Mouse (Mus musculus): ENCODE measurements around the gene Glrb.

Glrb gene

DNA sequence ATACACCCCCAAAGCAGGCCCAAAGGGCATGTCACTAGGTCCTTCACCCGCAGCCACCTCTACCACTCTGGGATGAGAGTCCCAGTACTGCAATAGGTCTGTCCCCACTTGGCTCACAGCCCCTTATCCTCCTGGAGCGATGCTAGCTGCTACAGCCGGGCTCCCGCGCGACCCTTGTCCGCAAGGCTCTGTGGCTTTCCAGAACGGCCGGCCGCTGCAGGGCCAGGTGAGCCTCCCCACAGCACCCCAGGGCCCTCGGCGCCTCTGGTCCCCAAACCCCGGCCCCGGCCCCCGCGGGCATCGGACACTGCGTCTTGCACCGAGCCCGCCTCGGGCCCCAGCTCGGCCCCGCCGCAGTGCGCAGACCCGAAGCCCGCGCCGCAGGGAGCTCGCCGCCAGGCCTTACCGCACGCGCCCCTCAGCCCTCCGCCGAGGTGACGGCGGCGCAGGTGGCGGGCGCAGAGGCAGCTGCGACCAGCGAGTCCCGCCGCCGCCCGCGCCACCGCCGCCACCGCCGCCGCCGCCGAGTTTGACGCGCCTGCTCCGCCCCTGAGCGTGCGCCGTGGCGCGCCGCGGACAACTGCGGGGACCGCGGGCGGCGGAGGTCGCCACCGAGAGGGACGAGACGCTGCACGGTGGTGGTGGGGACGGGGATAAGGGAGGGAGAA lies at the start of gene Glrb:
Gene Glrb (minus strand): TSS at position 550 of the 668 bp plus-strand sequence.
- CTCF ChIA-PET = no interaction called here

GRCm38 (mm10) chr3:80959965-80960364 lies 46.5 kb upstream of the Glrb start:
- ChIA-PET CTCF (interaction anchor here in 1 of 4 experiments (0.5 kb wide), 1 partner anchor 62 kb away, joined by 4 read pairs; no protein-coding TSS in a partner anchor), POLR2A (interaction anchor here in 1 of 4 experiments (1.3 kb wide), 1 partner anchor 9 kb away, joined by 3 read pairs; no protein-coding TSS in a partner anchor)

More for the DNA sequence above, at the start of gene Glrb:
- POLR2A ChIA-PET = interaction anchor here in 2 of 4 experiments (0.6 to 1.5 kb wide), 3 partner anchors 11 to 337 kb away, joined by 3 to 4 read pairs (median 3); no protein-coding TSS in a partner anchor

GRCm38 (mm10) chr3:80958591-80958990 lies 45.1 kb upstream of the Glrb start:
- CTCF ChIA-PET = interaction anchor here in 3 of 4 experiments (0.5 to 1.3 kb wide), 5 partner anchors 62 to 480 kb away, joined by 3 to 8 read pairs (median 3); partner anchors contain the start of gene Pdgfc (in 1 of the 3)
- POLR2A ChIA-PET = interaction anchor here in 2 of 4 experiments (0.6 to 1.0 kb wide), 4 partner anchors 78 to 161 kb away, joined by 3 to 7 read pairs (median 3); partner anchors contain the start of gene Pdgfc (in 1 of the 2)

GRCm38 (mm10) chr3:80913779-80914284 lies 372 bp upstream of the Glrb start:
- ChIA-PET POLR2A (interaction anchor here in 1 of 4 experiments (0.9 to 1.5 kb wide), 3 partner anchors 11 to 108 kb away, joined by 3 to 4 read pairs (median 4); no protein-coding TSS in a partner anchor), CTCF (no interaction called here)

GRCm38 (mm10) chr3:80894745-80895480 lies 18.5 kb downstream of the Glrb start:
- CTCF ChIA-PET = no interaction called here
- POLR2A ChIA-PET = interaction anchor here in 1 of 4 experiments (0.7 kb wide), 1 partner anchor 873 kb away, joined by 5 read pairs; no protein-coding TSS in a partner anchor

- CTCF ChIA-PET = no interaction called here
These were observed 19.1 kb downstream of the Glrb start for GRCm38 (mm10) chr3:80894328-80894727.

GRCm38 (mm10) chr3:80893055-80893690 lies 20.3 kb downstream of the Glrb start:
- CTCF ChIA-PET = no interaction called here
- POLR2A ChIA-PET = no interaction called here

More at GRCm38 (mm10) chr3:80894328-80894727, 19.1 kb downstream of the Glrb start:
- POLR2A ChIA-PET = interaction anchor here in 1 of 4 experiments (0.7 kb wide), 1 partner anchor 873 kb away, joined by 5 read pairs; no protein-coding TSS in a partner anchor

- ChIA-PET POLR2A (no interaction called here), CTCF (no interaction called here)
These were observed 22.4 kb downstream of the Glrb start for GRCm38 (mm10) chr3:80891087-80891486.

DNA sequence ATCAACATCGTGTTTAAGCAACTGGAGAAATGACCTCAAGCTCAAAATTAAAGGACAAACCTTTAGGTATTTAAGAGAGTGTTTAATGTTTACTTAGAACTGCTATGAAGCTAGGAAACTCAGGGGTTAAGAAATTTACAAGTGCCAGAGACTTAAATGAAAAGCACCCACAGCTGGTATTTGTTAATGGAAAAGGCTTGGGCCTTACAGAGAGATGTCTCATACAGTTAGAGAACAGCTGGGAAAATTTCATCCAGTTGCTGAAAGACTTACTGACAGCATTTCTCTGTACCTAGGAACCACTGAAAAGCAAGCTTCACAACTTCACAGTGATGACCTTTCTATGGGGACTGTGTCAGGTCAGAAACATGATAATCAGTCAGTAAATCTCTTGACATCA lies 28.3 kb downstream of the Glrb start:
- ChIA-PET CTCF (no interaction called here), POLR2A (no interaction called here)

- CTCF ChIA-PET = no interaction called here
- POLR2A ChIA-PET = interaction anchor here in 1 of 4 experiments (0.6 kb wide), 1 partner anchor 410 kb away, joined by 4 read pairs; no protein-coding TSS in a partner anchor
These were observed 29.9 kb downstream of the Glrb start for GRCm38 (mm10) chr3:80883601-80884000.

DNA sequence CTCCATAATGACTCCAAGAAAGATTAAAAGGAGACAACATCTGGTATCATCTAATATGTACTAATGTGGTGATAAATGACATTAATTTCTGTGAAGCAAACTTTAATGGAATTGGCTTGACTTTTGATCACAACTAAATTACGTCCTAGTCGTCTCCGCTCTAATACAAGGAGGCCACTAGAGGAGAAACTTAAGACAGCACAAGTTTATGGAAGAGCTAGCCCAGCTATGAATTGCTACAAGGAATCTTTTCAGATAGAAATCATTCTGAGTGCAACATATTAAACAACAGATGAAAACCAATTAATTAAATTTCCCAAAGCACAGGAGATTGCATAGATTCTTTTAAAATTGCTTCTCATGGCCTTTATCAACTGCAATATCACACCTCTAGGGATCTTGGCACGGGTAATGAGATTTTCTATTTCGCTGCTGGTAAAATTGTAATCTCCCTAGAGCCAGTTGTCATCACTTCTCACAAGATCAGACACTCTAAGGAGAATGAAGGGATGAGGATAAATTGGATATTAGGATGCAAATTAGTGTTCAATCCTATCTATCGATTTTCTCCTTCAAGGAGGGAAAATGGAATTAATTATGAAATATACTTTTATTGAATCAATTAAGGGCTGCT lies 32.7 kb downstream of the Glrb start:
- ChIA-PET POLR2A (no interaction called here), CTCF (no interaction called here)

GRCm38 (mm10) chr3:80878571-80878970 lies 34.9 kb downstream of the Glrb start:
- ChIA-PET CTCF (no interaction called here), POLR2A (no interaction called here)

GRCm38 (mm10) chr3:80874690-80875353 lies 38.6 kb downstream of the Glrb start:
- ChIA-PET POLR2A (no interaction called here), CTCF (no interaction called here)

DNA sequence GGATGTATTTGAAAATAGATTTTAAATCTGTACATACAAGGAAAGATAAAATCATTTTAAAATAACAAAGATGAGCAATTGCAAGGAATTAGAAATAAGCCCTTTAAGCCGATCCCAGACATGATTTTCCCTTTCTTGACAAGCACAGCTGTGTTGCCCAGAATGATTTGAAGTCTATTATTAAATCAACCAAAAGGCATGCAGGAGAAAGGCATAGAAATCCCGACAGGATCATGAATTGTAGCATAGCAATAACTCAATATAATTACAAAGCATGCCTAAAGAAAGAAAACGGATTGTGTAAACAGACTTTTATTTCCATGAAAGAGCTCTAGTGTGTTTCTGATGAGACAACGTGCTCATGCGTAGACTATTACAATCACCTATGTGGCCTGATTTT lies 39.4 kb downstream of the Glrb start:
- POLR2A ChIA-PET = no interaction called here
- CTCF ChIA-PET = no interaction called here

- ChIA-PET POLR2A (interaction anchor here in 1 of 4 experiments (0.6 to 0.7 kb wide), 2 partner anchors 32 to 307 kb away, joined by 3 read pairs; no protein-coding TSS in a partner anchor), CTCF (interaction anchor here in 1 of 4 experiments (0.6 kb wide), 1 partner anchor 1031 kb away, joined by 4 read pairs; no protein-coding TSS in a partner anchor)
These were observed 41.8 kb downstream of the Glrb start for GRCm38 (mm10) chr3:80871472-80872171.

- CTCF ChIA-PET = no interaction called here
- POLR2A ChIA-PET = no interaction called here
These were observed 46.1 kb downstream of the Glrb start for GRCm38 (mm10) chr3:80867328-80867727.

- POLR2A ChIA-PET = no interaction called here
- CTCF ChIA-PET = interaction anchor here in 1 of 4 experiments (0.6 kb wide), 1 partner anchor 1084 kb away, joined by 3 read pairs; no protein-coding TSS in a partner anchor
These were observed 60.5 kb downstream of the Glrb start for GRCm38 (mm10) chr3:80852912-80853507.

All from embryonic stem cell, embryonic (primary cell).